Mouse (Mus musculus): ENCODE results near the gene Kntc1.
"Not testable (repeated sequence)": the region's sequence is repeated elsewhere in the genome, so short reads cannot be mapped to it uniquely, and the experiment has no call there.

Gene Kntc1

DNA sequence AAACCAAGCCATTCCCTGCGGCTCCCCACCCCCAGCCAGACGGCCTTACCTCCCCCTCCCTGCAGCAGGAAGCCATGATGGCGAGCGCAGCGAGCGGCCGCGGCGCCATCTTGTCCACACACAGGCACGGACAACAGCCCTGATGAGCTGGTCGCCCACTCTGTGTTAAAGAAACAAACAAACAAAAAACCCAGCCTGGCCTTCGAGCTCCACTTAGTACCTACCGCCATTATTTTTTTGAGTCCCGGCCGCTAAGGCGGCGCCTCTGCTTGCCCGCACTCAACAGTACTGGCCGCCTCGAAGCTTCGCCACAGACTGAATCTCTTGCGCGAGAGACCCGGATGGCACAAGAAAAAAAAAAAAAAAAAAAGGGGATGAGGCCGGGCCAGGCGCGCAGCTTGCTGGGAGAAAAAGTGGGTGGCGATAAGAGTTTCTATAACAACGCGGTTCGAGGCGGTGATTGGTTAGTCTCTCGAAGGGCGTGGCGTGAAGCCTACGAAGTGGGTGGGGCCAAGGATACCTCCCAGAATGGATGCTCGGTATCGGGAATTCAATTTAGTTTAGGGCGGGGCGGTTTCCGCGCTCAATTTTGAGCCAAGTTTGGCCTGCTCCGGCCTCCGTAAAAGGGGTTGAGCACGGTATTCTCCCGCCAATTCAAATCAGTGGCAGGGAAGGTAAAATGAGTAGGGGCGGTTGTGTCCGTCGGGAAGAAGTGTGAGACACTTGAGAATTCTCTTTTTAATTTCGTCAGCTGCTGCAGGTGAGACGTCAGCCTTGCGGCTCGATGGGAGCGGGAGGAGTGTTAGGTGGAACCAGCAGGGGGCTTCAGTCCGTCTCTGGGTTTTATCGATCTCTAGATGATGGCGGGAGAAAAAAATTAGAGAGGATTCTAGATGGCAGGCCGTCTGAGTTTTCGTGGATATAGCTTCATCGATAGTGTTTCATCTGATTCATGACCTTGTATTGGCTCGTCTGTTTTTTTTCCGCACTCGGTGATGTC, at the start of gene Kntc1, which contains the start of gene Rsrc2:
TSS of gene Kntc1 (plus strand) at position 652 of the 1,000 bp plus-strand sequence.
TSS of gene Rsrc2 (minus strand) at position 350 of the 1,000 bp plus-strand sequence.
- peak; percentile 100 for DNase-seq (ENCODE audit: low spot score in 2 of 2)

DNA sequence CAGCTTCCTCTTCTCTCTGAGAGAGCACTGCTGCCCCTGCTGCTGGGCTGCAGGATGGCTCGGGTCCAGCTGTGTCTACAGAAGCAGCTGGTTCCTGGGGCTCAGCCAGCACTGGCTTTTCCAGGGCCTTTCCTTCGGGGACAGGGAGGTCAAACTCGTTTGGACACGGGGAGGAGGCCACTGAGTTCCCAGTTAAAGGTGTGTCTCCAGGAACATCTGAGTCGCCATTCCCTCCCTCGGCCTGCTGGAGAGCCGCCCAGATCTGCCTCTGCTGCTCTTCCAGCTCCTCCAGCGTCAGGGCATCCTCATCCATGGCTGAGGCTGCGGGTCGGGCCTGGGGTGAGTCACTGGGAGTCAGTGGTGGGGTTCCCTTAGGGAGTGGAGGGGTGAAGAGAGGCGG, 48.9 kb upstream of the Kntc1 start:
- DNase-seq (ENCODE audit: low spot score in 2 of 2) = peak; percentile 74 to 81

DNA sequence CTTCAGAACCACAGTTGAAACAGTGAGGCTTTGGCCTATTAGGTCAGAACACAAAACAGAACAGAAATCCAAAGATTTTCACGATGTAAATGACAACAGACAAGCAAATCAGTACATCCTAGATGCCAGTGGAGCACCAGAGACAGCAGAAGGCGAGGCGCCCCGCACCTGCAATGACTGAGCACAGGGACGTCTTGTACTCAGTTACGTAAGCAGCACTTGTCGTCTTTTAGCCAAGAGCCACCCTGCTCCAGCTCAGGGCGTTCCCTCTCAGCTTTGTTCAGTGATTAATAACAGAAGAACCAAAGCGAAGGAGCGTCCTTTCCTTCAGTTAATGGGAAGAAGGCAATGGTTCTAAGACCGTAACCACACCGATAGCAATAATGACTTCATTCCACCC, 40.9 kb upstream of the Kntc1 start:
- DNase-seq (ENCODE audit: low spot score in 2 of 2) = no peak

DNA sequence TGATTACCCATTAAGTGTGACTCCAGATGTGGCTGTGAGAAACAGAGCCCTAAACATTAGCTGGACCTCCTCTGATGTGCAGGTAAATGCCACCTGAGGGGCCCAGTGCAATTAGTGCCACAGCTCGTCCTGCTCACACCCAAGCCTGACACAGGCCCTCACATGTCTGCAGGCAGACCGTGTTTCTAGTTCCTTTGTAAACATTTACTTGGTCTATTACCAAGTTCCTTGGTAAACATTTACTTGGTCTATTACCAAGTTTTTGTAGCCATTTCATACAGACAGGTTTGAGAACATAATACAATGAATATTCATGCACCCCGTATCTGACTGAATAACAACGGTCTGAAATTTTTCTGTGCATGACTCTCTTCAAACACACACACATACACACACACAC, 39.9 kb upstream of the Kntc1 start:
- no peak for DNase-seq (ENCODE audit: low spot score in 2 of 2)

DNA sequence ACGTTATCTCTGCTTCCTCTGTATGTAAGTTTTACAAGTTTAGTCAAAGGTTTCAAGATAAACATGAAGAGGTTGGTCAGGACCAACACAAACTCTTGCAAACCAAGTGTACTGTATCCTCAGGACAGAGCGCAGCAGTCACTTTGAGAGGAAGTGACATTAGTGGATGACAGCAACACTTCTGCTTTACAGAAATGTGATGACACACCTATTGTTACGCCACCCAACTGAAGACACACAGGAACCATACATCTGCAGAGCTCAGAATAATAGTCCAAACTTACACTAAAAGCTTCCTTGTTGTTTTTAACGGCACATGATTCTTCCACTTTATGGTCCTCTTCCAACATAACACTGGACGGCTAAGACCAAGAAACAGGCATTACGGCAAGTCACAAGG, 35.7 kb upstream of the Kntc1 start:
- no peak for DNase-seq (ENCODE audit: low spot score in 2 of 2)

DNA sequence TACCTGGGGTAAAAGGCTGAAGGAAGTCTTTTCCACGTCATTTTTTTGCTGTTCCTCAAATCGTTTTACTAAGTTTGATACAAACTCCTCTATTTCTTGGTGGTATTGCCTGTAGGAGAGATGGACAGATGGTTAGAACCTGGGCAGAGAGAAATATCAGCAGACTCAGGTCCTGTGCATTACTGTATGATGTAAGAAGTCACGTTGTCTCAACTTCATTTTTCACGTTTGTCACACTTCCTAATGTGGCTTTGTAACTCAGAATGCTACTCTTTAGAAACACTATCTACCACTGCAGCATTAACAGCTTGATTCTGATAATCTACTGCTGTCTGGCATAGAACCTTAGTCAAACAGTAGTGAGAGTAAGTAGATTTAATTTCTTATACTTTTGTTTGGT, 34.9 kb upstream of the Kntc1 start:
- DNase-seq (ENCODE audit: low spot score in 2 of 2) = no peak

DNA sequence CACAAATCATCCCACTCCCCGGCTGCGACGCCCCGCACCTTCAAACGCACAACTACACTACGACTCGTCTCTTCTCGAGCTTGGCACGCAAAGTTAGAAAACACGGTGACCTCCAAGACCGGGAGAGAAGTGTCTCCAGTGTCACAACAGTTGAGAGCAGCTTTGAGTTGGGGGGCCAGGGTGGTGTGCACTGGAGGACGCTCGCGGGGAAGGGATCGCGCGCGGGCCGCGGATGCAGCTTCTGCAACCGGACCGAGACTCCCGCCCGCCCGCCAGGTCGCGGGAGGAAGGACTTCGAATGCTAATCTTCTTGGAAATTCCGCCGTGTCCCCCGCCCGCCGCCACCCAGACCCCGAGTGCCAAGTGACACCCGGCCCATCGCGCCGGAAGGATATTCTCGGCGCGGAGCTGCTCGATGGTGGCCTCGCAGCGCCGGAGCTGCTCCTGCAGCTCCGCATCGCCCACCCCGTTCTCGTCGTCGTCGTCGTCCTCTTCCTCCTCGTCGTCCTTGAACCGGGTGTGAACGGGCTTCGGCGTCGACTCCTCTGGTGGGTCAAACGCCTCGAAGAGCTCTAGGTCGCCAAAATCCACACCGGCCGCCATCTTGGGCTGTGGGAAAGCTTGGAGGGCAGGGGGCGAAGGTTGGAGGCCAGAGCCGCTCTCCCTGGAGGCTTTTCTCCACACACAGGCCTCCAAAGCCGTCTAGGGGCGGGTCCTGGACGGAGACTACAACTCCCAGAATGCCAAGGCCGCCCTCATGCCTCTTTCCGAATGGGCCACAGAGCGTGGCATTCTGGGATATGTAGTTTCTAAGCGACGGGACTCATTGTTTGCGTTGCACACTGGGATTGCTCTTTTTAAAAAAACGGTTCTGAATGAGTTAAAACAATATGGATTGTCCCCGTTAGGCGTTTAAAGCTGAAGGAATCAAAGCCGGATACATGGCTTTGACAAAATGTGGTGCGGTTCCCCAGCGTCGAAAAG, 28.9 kb upstream of the Kntc1 start, which contains the start of gene Zcchc8:
TSS of gene Zcchc8 (minus strand) at position 773 of the 984 bp plus-strand sequence.
- DNase-seq (ENCODE audit: low spot score in 2 of 2) = peak; percentile 93 to 97

DNA sequence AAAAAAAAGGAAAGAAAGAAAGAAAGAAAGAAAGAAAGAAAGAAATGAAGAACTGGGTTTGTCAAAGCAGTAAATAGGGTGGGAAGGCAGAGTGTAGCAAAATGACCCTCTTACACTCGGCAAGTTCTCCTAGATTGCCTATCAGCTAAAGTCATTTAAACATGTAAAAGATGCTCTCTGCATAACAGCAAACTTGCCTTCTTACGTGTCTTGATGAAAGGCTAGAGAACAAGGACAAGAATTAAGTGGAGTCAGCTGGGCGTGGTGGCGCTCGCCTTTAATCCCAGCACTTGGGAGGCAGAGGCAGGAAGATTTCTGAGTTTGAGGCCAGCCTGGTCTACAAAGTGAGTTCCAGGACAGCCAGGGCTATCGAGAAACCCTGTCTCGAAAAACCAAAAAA, 25.7 kb upstream of the Kntc1 start:
- DNase-seq (ENCODE audit: low spot score in 2 of 2) = not testable (repeated sequence)

DNA sequence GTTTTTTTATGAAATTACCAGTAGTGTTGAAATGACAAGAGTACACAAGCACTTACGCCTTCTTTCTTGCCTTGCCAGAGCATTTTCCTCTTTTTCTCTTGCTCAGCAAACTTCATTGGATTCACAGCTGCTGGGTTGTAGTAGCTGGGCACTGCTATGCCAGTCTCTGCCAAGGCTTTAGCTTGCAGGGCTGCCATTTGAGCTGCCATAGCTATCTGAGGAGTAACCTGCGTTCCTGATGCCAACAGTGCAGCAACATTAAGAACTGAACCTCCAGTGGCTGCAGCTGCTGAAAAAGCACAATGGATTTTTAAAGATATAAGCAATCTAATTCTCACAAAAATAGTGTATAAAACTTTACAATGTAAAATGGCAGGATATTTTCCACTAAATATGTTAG, 18.5 kb upstream of the Kntc1 start:
- no peak for DNase-seq (ENCODE audit: low spot score in 2 of 2)

DNA sequence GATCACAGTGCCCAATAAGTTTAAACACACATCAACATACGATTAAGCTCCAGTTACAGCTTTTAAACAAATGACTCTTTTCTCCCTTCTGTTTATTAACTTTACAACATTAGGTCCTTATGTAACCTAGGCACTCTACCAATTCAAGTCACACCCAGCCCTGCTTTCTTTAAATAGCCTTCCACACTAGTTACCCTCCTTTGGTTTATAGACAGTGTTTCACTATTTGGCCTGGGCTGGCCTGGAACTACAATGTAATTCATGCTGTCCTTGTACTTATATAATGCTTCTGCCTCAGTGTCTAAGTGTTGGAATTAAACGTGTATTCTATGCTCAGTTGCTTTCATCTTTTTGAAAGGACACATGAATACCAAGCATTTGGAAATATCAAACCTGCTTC, 5.2 kb upstream of the Kntc1 start:
- peak; percentile 25 to 32 for DNase-seq (ENCODE audit: low spot score in 2 of 2)

DNA sequence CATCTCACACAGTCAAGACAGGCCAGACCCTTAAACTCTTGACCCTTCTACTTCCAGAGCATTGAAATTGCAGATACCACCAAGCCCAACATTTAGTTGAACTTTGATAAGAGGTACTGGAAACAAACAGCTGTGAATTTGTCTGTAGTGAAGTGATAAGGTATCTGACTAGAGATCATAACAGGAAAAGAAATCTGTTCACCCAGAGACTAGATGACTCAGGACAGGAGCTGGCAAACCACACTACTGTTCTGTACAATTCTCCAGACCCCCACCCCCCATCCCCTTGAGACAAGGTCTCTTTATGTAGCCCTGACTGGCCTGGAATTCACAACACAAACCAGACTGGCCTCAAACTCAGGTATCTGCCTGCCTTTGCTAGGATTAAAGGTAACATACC, 3.3 kb upstream of the Kntc1 start:
- DNase-seq (ENCODE audit: low spot score in 2 of 2) = no peak

DNA sequence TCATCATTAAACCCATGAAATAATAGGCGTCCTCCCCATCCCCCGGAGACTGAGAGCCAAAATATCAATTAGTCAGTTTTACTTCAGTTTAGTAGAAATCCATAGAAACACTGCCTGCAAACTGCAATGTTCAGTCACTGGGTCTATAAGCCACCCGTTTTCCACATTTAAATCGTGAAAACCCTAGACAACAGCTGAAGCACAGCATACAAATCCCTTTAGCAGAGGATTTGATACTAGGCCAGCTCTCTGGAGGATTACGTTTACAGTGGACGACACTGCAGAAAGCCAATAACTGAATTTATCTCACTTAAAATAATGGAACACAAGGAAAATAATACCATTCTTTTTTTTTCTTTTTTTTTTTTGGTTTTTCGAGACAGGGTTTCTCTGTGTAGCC, 1.9 kb upstream of the Kntc1 start:
- DNase-seq (ENCODE audit: low spot score in 2 of 2) = peak in 1 of 2 experiments; percentile 4

DNA sequence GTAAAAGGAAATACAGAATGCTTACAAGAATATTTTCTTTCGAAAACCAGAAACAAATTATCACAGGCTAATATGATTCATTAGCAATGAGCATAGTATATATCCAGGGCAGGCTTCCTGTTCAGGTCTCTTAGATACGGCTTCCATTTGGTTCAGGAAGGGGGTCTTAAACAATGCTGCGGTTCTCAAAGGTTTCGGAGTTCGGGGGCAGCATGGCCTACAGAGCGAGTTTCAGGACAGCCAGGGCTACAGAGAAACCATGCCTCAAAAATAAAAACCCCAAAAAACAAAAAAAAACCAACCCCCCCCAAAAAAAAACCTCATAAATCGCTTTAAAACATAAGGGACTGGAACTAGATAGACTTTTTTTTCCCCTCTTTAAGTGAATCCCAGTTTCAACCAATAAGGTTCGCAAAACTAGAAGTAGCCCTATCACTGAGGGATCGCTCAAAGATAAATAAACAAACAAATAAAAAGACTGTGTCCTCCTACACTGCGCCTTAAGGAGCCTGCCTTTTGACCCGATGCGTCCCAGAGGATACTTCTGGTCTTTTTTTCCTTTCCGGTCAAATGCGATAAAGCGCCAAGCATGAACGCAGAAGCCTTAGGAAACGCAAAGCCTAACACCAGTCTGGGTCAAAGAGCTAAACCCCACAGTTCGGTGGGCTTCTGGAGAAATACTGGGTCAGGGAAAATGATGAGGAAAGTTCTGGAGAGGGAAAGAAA, 1.0 kb upstream of the Kntc1 start:
- DNase-seq (ENCODE audit: low spot score in 2 of 2) = peak in 1 of 2 experiments; percentile 5

DNA sequence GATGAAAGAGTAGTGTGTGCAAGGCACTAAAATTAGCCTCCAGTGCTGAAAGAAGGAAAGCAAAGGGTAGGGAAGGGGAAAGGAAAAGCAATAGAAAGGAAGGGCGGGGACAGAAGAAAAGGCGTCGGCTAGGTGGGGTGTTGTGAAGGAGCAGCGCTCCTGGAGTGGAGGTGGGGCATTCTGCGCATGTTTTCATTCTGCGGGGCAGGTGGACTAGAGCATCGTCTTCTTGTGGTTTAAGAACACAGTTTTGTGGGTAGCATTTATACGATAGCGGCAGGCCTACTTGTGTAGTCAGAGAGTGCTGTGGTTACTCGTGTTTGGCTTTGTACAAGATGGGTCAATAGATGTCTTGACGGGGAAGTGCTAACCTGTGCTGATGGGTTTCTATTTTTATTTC, 16.0 kb downstream of the Kntc1 start:
- DNase-seq (ENCODE audit: low spot score in 2 of 2) = no peak

DNA sequence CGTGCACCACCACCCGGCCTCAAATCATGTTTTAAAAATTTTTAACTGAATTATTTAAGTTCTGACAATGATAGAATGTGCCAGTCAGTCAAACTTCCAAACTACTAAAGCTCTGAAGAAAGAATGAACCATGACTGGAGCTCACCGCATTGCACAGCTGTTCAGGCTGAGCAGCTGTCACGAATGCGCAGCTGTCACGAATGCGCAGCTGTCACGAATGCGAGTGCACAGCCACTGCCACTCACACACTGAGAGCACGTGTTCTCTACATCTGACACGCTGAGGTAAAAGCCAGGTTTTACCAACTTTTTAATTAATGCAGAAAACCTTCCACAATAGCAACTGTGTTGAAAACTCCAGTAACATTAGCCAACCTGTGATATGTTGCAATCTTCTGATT, 16.9 kb downstream of the Kntc1 start:
- DNase-seq (ENCODE audit: low spot score in 2 of 2) = not testable (repeated sequence)

DNA sequence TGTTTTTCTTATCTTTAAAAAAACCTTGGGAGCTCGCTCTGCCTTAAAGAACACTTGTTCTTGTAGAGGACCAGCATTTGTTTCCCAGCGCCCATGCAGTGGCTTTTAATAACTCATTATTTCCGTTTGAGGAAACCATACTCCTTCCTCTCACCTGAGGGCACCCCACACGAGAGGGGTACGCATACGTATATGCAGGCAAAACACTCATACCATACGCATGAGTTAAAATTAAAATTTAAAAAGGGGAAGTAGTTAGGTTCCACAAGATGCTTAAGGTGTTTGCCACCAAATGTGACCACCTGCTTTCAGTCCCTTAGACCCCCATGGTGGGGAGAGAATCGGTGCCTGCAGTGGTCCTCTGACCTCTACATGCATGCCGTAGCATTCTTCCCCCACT, 23.9 kb downstream of the Kntc1 start:
- DNase-seq (ENCODE audit: low spot score in 2 of 2) = no peak

DNA sequence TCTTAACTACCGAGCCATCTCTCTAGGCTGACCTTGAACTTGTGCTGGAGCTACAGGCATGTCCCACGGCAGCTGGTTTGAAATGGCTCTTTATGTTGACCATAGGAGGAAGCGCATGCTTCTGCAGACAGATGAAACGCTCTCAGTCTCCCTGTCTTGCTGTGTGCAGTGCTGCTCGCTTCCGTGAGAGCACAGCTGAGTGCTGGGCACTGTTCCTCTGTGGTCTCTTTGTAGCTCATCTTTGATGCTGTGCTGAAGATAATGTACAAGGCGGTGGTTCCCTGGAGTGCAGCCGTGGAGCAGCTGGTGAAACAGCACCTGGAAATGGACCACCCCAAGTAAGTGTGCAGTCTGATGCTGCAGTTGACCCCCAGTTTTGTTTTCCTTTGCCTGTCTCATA, 31.2 kb downstream of the Kntc1 start:
- no peak for DNase-seq (ENCODE audit: low spot score in 2 of 2)

DNA sequence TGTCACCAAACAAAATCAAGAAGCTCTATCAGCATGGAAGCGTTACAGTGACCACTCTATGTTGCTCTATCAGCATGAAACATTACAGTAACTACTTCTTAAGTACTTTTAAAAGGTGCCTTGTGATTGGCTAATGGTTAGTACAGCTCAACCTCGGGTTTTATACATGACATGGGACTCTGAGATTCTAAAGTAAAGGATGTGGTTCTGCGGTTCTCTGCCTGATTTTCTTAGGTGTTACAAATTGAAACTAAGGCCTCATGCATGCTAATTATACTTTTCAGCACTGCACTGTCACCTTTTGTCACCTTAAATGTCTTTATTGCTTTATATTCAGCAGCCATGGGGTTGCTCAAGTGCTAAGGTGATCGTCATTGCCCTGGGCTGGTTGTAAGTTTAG, 32.3 kb downstream of the Kntc1 start:
- DNase-seq (ENCODE audit: low spot score in 2 of 2) = no peak

DNA sequence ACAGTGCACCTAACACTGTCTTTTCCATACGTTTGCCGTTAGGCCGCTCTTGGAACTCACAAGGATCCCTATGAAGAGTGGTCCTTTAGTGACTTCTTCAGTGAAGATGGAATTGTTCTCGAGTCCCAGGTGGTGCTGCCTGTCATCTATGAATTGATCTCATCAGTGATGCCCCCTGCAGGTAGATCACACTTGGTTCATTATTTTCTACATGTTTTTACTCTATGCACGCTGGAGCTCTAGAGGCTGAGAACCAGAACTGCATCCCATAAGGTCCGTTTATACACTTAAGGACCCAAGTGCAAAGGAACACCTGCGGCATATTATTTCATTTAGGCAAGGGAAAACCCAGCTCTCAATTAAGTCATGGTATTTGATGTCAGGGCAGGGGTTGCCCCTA, 39.5 kb downstream of the Kntc1 start:
- DNase-seq (ENCODE audit: low spot score in 2 of 2) = no peak

DNA sequence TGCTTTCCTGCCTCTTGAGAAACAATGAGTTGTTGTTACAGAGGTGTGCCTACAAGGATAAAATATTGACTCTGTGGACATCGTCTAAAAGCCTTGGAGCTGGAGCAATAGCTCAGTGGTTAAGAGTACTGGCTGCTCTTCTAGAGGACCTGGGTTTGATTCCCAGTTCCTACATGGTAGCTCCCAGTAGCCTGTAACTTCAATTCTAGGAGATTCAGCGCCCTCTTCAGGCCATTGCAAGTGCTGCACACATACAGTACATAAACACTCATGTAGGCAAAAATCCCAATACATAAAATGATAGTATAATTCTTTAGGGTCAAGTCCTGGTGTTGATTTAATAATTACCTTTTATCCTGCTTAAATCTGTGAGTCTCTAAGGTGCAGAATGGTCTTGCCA, 43.6 kb downstream of the Kntc1 start:
- DNase-seq (ENCODE audit: low spot score in 2 of 2) = no peak

DNA sequence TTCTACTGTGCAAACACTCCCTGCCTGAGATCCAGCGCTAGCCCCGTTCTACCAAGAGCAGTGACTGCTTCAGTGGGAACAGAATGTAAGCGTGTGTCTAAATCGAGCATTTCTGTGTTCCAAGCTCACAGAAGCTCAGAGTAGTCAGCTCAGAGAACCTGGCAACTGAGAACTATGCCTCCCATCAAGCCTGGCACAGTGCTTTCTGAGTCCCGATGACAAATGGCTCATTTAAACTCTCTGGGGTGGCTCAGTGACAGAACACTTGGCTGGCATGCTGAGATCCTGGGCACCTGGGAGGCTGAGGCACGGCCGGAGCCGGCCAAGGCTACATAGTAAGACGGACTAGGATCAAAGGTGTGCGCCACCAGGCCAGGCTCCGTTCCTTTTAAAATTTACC, 56.8 kb downstream of the Kntc1 start:
- no peak for DNase-seq (ENCODE audit: low spot score in 2 of 2)
